Mouse (Mus musculus) spleen, adult 2 months (tissue): ENCODE measurements around the gene Mylk2. TPM values are rescaled to one million over a fixed set of nuclear protein-coding genes. Genes with fewer than 3 reads are reported as not detected.

Source experiments
- DNase-seq, 2 experiments: peaks; one replicate each; pipeline versions ENCODE4 v3.0.0 to v3.0.0-alpha.2; 2012 to 2021; ENCODE audit warnings: low spot score in 2 of 2, low read depth in 1 of 2
- H3K27ac ChIP-seq: fragments of 200-500 bp; 2 replicates; pipeline ENCODE4 v1.5.1; 2012; ENCODE audit warnings: low read length, inconsistent platforms; ENCODE audit not compliant: insufficient read depth
- H3K27me3 ChIP-seq: fragments of 200-500 bp; 2 replicates; pipeline ENCODE4 v1.6.1; 2012; ENCODE audit warnings: mild to moderate bottlenecking, moderate library complexity, low read length, inconsistent platforms; ENCODE audit not compliant: control insufficient read depth, insufficient read depth
- H3K36me3 ChIP-seq: fragments of 200-500 bp; 2 replicates; pipeline ENCODE4 v1.6.1; 2012; ENCODE audit warnings: mild to moderate bottlenecking, low read length, inconsistent platforms; ENCODE audit not compliant: control insufficient read depth, insufficient read depth
- H3K4me1 ChIP-seq: fragments of 200-500 bp; 2 replicates; pipeline ENCODE4 v1.6.1; 2011; ENCODE audit warnings: inconsistent platforms; ENCODE audit not compliant: control insufficient read depth, insufficient read depth, insufficient read length
- H3K4me3 ChIP-seq: fragments of 200-500 bp; 2 replicates; pipeline ENCODE4 v1.5.1; 2011; ENCODE audit warnings: mild to moderate bottlenecking, inconsistent platforms; ENCODE audit not compliant: insufficient read depth, insufficient read length; ENCODE audit errors: extremely low read depth
- CTCF ChIP-seq: fragments of 200-500 bp; IDR thresholded peaks from 2 replicates; pipeline ENCODE4 v1.5.1; 2011; ENCODE audit warnings: mild to moderate bottlenecking, inconsistent platforms; ENCODE audit not compliant: insufficient read depth, insufficient read length, insufficient replicate concordance; ENCODE audit errors: extremely low read depth
- POLR2A ChIP-seq: fragments of 200-500 bp; IDR thresholded peaks from 2 replicates; pipeline ENCODE4 v1.6.1; 2011; ENCODE audit warnings: low read depth, low read length, inconsistent platforms
- WGBS: fragments of 180-500 bp; shearing (Covaris S2); methylation state at CpG from one replicate; pipeline ENCODE4 v1.1.7; 2018; 5-methylcytosine and 5-hydroxymethylcytosine counted together
- polyA plus RNA-seq: library from polyadenylated mRNA; depleted of rRNA; stranded (reverse); fragments of >200 nt; gene quantifications from 2 replicates; pipeline ENCODE4 v1.2.3, GENCODE M21; 2012

Mylk2 gene
- polyA plus RNA-seq, 1 experiment: 0.23 TPM

DNA sequence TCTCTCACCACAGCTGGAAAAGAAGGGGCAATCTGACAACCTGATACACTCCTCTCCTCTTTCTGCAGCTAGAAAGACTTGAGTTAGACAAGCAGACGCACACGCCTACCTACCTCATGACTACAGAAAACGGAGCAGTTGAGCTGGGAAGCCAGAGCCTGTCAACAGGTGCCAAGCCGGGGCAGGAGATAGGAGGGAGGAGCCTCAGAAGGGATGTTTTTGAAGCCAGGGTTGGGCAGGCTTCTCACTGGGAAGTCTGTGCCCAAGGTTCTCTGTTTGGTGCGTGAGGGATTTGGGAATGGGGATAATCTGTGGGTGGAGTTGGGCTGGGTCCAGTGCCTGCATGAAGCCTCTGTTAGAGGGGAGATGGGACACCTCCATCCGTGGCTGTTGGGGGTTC is 280 bp downstream of the Mylk2 start:
- no peak overlapping the region for H3K4me3 ChIP-seq
- 50% methylated on average over 6 of the region's 6 CpGs for WGBS
- no peak overlapping the region for H3K27ac ChIP-seq
- no peaks in the 10 kb centered on the region for H3K36me3 ChIP-seq
- H3K27me3 ChIP-seq: peaks cover 4% of the 10 kb centered on the region; the same call in 1 of the 2 replicates
- TF ChIP-seq CTCF (no peak), POLR2A (no peak)
- no peak for DNase-seq
- H3K4me1 ChIP-seq: peaks cover 10% of the 10 kb centered on the region; the same call in 1 of the 2 replicates

DNA sequence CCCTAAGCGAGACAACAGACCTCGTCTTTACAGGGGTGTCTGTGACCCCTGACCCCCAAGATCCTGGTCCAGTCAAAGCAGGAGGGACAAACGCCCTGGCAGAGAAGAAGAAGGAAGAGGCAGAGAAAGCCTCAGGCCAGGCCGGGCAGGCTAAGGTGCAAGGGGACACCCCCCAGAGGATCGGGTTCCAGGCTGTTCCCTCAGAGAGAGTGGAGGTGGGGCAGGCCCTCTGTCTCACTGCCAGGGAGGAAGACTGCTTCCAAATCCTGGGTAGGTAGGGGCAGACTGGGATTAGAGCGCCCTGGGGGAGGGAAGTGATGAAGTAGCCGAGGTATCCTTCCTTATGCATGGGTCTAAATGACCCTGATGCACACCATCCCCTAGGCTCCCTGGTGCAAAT is 2.3 kb downstream of the Mylk2 start:
- Histone ChIP-seq H3K36me3 (no peaks in the 10 kb centered on the region), H3K4me3 (no peak overlapping the region), H3K27me3 (peaks cover 4% of the 10 kb centered on the region; the same call in 1 of the 2 replicates), H3K4me1 (peaks cover 2% of the 10 kb centered on the region; the same call in 1 of the 2 replicates), H3K27ac (no peak overlapping the region)
- WGBS: 49% methylated on average over 7 of the region's 7 CpGs
- TF ChIP-seq CTCF (no peak), POLR2A (no peak)
- DNase-seq: no peak

DNA sequence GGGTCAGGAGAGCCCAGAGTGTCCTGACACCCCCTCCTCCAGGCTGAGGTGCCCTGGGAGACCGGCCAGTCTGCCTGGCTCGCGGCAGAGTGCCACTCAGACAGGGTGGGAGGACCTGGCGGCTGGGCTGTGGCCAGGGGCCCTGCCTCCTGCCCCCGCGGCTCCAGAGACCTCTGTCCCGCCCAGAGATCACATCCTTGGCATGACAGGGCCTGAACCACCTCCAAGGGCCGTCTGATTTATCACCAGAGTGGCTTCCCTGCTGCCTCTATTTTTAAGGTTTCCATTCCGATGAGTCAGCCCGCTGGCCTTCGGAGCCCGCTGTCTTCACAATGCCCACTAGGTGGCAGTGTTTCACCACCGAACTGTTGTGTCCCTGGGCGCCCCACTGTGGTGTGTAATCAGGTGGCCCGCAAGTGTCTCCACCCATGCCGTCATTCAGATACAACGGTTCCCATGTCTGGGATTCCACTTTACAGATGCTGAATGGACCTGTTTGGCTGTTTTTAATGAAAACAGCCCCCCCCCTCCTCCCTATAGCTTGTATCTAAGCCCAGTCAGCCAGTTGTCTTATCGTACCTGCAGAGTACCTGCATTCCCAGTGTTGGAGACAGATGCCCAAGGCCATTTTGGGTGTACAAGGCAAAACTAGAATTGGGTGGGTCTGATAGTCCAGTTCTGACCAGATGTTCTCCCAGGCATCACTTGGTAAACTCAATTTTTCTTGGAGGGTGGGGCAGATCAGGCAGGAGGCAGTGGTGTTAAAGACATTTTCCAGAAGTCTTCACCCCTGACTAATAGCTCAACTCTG is 3.4 kb downstream of the Mylk2 start:
- TF ChIP-seq CTCF (peak; percentile 85), POLR2A (no peak)
- Histone ChIP-seq H3K4me1 (peaks cover 2% of the 10 kb centered on the region; the same call in 1 of the 2 replicates), H3K27ac (no peak overlapping the region), H3K36me3 (no peaks in the 10 kb centered on the region), H3K4me3 (no peak overlapping the region), H3K27me3 (peaks cover 4% of the 10 kb centered on the region; the same call in 1 of the 2 replicates)
- 3% methylated on average over 18 of the region's 18 CpGs for WGBS
- DNase-seq: peak; percentile 40 to 61

DNA sequence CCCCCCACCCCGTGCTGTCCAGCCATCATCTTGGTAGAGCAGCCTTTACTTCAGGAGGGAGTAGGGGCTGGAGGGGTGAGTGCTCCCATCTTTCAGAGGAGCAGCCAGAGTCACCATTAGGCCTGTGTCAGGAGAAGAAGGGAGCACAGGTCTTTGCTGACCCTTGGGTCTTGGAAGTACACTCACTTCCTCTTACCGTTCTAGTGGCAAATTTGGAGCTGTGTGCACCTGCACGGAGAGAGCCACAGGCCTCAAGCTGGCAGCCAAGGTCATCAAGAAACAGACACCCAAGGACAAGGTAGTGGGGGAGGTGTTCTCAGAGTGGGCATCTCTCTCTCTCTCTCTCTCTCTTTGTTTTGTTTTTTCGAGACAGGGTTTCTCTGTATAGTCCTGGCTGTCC is 4.3 kb downstream of the Mylk2 start:
- DNase-seq: no peak
- Histone ChIP-seq H3K36me3 (no peaks in the 10 kb centered on the region), H3K4me1 (peaks cover 2% of the 10 kb centered on the region; the same call in 1 of the 2 replicates), H3K27ac (no peak overlapping the region), H3K27me3 (peaks cover 4% of the 10 kb centered on the region; the same call in 1 of the 2 replicates), H3K4me3 (no peak overlapping the region)
- no peak for TF ChIP-seq CTCF
- TF ChIP-seq POLR2A: no peak
- 29% methylated on average over 4 of the region's 4 CpGs for WGBS

DNA sequence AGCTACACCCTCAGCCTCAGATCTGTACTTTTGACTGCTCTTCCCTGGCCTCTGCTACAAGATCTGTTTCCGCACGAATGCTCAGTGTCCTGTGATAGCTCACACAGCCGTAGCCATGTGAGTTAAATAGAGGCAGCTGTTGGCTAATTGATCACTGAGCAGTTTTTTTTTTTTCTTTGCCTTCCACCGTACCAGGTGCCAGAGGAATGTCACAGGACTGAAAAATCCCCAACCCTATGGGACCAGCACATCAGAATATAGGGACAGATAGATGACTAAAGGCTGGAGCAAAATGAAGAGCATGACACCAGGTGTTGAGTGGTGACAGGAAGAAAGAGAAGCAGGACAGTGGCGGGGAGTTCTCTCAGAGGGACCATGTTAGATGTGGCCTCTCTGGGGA is 5.0 kb downstream of the Mylk2 start:
- DNase-seq: no peak
- Histone ChIP-seq H3K36me3 (no peaks in the 10 kb centered on the region), H3K27me3 (peaks cover 4% of the 10 kb centered on the region; the same call in 1 of the 2 replicates), H3K27ac (no peak overlapping the region), H3K4me1 (peaks cover 2% of the 10 kb centered on the region; the same call in 1 of the 2 replicates), H3K4me3 (no peak overlapping the region)
- WGBS: 65% methylated on average over 5 of the region's 5 CpGs
- TF ChIP-seq CTCF: no peak
- TF ChIP-seq POLR2A: no peak

DNA sequence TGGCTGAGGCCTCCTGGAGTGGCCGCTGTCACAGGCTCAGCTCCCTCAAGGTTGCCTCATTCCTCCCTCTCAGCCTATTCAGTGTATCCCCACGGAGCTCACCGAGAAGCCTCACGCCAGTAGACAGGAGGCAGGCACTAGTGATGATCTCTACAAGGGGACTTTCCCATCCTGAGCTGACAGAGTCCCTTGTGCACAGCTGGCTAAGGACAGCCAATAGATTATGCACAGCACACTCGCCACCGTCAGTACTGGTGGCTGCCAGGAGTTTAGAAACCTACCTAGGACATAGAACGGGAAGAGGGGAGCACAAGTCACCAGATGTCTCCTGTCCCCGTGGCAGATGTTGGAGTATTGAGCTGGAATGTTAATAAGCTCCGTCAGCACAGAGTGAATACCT is 6.5 kb downstream of the Mylk2 start:
- H3K27ac ChIP-seq: no peak overlapping the region
- TF ChIP-seq CTCF (no peak), POLR2A (no peak)
- H3K4me1 ChIP-seq: peaks cover 2% of the 10 kb centered on the region; the same call in 1 of the 2 replicates
- no peak for DNase-seq
- 79% methylated on average over 9 of the region's 9 CpGs for WGBS
- peaks cover 4% of the 10 kb centered on the region; the same call in 1 of the 2 replicates for H3K27me3 ChIP-seq
- H3K36me3 ChIP-seq: no peaks in the 10 kb centered on the region
- no peak overlapping the region for H3K4me3 ChIP-seq

DNA sequence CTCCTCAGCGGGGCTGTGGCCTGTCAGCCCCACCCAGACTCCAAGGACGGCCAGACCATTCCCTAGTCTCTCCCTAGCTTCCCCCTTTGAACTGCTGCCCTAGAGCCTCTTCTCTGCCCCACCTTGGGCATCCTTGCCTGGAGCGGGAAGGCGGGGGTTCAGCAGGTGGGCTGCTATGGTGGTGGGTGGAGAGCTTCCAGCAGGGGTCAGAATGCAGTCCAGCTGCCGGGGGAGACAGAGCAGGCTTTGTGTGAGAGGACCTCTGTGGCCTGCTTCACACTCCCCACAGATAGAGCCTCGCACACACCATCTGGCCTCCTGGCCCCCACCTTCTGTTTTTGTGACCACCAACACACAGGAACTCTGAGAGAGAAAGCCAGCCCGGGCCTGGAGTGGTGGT is 11.2 kb downstream of the Mylk2 start:
- WGBS: 60% methylated on average over 7 of the region's 7 CpGs
- Histone ChIP-seq H3K4me1 (no peaks in the 10 kb centered on the region), H3K27ac (no peak overlapping the region), H3K27me3 (no peaks in the 10 kb centered on the region), H3K36me3 (no peaks in the 10 kb centered on the region), H3K4me3 (no peak overlapping the region)
- DNase-seq: no peak
- TF ChIP-seq CTCF (no peak), POLR2A (no peak)
